Mouse (Mus musculus): ENCODE measurements at regions not wholly inside any gene's neighbourhood (a gene's known extent, or its start where the extent isn't known, plus 50 kb on each side); places are given as distances from the start of the nearest gene placed in this dataset.

GRCm38 (mm10) chr16:95845323-95845860 lies 143.5 kb downstream of the Ets2 start:
- no peak for DNase-seq (ENCODE audit: low spot score in 2 of 2)

GRCm38 (mm10) chr16:95844691-95845090 lies 142.8 kb downstream of the Ets2 start:
- DNase-seq (ENCODE audit: low spot score in 2 of 2) = peak in 1 of 2 experiments; percentile 55

- DNase-seq (ENCODE audit: low spot score in 2 of 2) = no peak
Measured at GRCm38 (mm10) chr16:95842766-95843165, 140.9 kb downstream of the Ets2 start.

- DNase-seq (ENCODE audit: low spot score in 2 of 2) = no peak
Measured at GRCm38 (mm10) chr16:95839512-95840253, 137.8 kb downstream of the Ets2 start.

GRCm38 (mm10) chr16:95838886-95839430 lies 137.1 kb downstream of the Ets2 start:
- no peak for DNase-seq (ENCODE audit: low spot score in 2 of 2)

- no peak for DNase-seq (ENCODE audit: low spot score in 2 of 2)
Measured at GRCm38 (mm10) chr16:95838478-95838846, 136.6 kb downstream of the Ets2 start.

- DNase-seq (ENCODE audit: low spot score in 2 of 2) = no peak
Measured at GRCm38 (mm10) chr16:95837723-95838477, 136.0 kb downstream of the Ets2 start.

- no peak for DNase-seq (ENCODE audit: low spot score in 2 of 2)
Measured at GRCm38 (mm10) chr16:95835941-95836340, 134.1 kb downstream of the Ets2 start.

GRCm38 (mm10) chr16:95834556-95835288 lies 132.8 kb downstream of the Ets2 start:
- DNase-seq (ENCODE audit: low spot score in 2 of 2) = no peak

- no peak for DNase-seq (ENCODE audit: low spot score in 2 of 2)
Measured at GRCm38 (mm10) chr16:95833455-95833854, 131.6 kb downstream of the Ets2 start.

- no peak for DNase-seq (ENCODE audit: low spot score in 2 of 2)
Measured at GRCm38 (mm10) chr16:95832346-95832739, 130.5 kb downstream of the Ets2 start.

GRCm38 (mm10) chr16:95831566-95832345 lies 129.9 kb downstream of the Ets2 start:
- DNase-seq (ENCODE audit: low spot score in 2 of 2) = peak in 1 of 2 experiments; percentile 37

GRCm38 (mm10) chr16:95827402-95827737 lies 125.5 kb downstream of the Ets2 start:
- peak in 1 of 2 experiments; percentile 16 for DNase-seq (ENCODE audit: low spot score in 2 of 2)

GRCm38 (mm10) chr16:95826681-95827401 lies 125.0 kb downstream of the Ets2 start:
- DNase-seq (ENCODE audit: low spot score in 2 of 2) = no peak

GRCm38 (mm10) chr16:95825723-95826122 lies 123.8 kb downstream of the Ets2 start:
- no peak for DNase-seq (ENCODE audit: low spot score in 2 of 2)

- DNase-seq (ENCODE audit: low spot score in 2 of 2) = no peak
Measured at GRCm38 (mm10) chr16:95824720-95825534, 123.1 kb downstream of the Ets2 start.

- DNase-seq (ENCODE audit: low spot score in 2 of 2) = no peak
Measured at GRCm38 (mm10) chr16:95823803-95824202, 121.9 kb downstream of the Ets2 start.

GRCm38 (mm10) chr16:95821080-95821479 lies 119.2 kb downstream of the Ets2 start:
- no peak for DNase-seq (ENCODE audit: low spot score in 2 of 2)

GRCm38 (mm10) chr16:95820606-95821005 lies 118.7 kb downstream of the Ets2 start:
- no peak for DNase-seq (ENCODE audit: low spot score in 2 of 2)

Data from layer of hippocampus, adult 18-20 months (tissue).